Mouse (Mus musculus): ENCODE results near the gene Slc26a10. TPM values are rescaled to one million over a fixed set of nuclear protein-coding genes. Genes with fewer than 3 reads are reported as not detected.

The Slc26a10 gene
- polyA plus RNA-seq, 1 experiment from 2014 or later = 0.94 TPM

- H3K36me3 ChIP-seq (replicated peaks) = peaks cover 15% of the 10 kb centered on the region
- peak overlapping the region; percentile 99 for H3K4me2 ChIP-seq
- peaks cover 35% of the 10 kb centered on the region for H3K4me1 ChIP-seq
- peak overlapping the region; percentile 71 for H3K4me3 ChIP-seq
- H3K27ac ChIP-seq = peak overlapping the region; percentile 74
- no peaks in the 10 kb centered on the region for H3K9me3 ChIP-seq
- peak overlapping the region; percentile 79 for H3K9ac ChIP-seq
- under 1% methylated on average over 37 of the region's 46 CpGs for WGBS
- H3K27me3 ChIP-seq (replicated peaks) = no peaks in the 10 kb centered on the region
- peak; percentile 81 for ATAC-seq (replicated peaks)
Observed at GRCm38 (mm10) chr10:127188465-127189115, 8.1 kb upstream of the Slc26a10 start.

GRCm38 (mm10) chr10:127188079-127188453 lies 7.6 kb upstream of the Slc26a10 start:
- peak overlapping the region; percentile 79 for H3K9ac ChIP-seq
- peak; percentile 31; the same call in 1 of the 2 replicates for ATAC-seq (replicated peaks)
- peaks cover 14% of the 10 kb centered on the region for H3K36me3 ChIP-seq (replicated peaks)
- H3K9me3 ChIP-seq = no peaks in the 10 kb centered on the region
- H3K4me2 ChIP-seq = peak overlapping the region; percentile 99
- peaks cover 39% of the 10 kb centered on the region for H3K4me1 ChIP-seq
- peak overlapping the region; percentile 74 for H3K27ac ChIP-seq
- WGBS = under 1% methylated on average over 19 of the region's 21 CpGs
- peak overlapping the region; percentile 71 for H3K4me3 ChIP-seq
- H3K27me3 ChIP-seq (replicated peaks) = peaks cover 3% of the 10 kb centered on the region; the same call in 1 of the 2 replicates

DNA sequence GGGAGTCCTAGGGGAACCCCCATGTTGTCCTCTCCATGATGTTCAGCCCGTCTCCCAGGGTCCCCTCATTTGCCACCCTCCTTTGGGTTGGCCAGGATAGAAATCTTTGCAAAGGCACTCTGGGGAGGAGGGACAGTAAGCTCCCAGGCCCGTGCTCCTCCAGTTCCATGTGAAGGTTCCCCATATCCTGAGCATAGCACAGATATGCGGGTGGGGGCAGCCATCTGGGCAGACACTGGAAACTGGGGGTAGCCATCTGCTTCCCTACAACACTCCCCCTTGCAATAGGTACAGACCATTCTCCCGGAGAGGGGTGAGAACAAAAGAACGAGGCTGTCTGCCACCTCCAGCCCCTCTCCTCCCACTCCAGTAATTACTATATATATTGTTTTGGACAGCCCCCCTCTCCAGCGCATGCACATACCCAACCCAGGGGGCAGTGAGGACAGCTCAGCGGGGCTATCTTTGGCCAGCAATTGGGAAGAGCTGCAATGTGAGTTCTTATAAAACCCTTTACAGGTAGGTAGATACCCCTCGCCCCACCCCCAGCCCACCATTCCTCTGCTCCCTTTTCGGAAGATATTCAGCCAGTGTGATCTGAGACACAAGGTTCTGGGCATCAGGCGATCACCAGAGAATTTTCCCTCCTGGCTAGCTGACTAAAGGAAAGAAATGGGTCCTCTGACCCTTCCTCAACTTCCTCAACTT lies 7.1 kb upstream of the Slc26a10 start:
- H3K4me2 ChIP-seq = peak overlapping the region; percentile 99
- ATAC-seq (replicated peaks) = no peak
- H3K4me1 ChIP-seq = peaks cover 39% of the 10 kb centered on the region
- peaks cover 5% of the 10 kb centered on the region; the same call in 1 of the 2 replicates for H3K27me3 ChIP-seq (replicated peaks)
- H3K36me3 ChIP-seq (replicated peaks) = peaks cover 9% of the 10 kb centered on the region
- peak overlapping the region; percentile 71 for H3K4me3 ChIP-seq
- no peak overlapping the region for H3K27ac ChIP-seq
- 35% methylated on average over 10 of the region's 10 CpGs for WGBS
- peak overlapping the region; percentile 79; the same call in 1 of the 2 replicates for H3K9ac ChIP-seq
- H3K9me3 ChIP-seq = no peaks in the 10 kb centered on the region

- peaks cover 5% of the 10 kb centered on the region; the same call in 1 of the 2 replicates for H3K27me3 ChIP-seq (replicated peaks)
- no peak overlapping the region for H3K9ac ChIP-seq
- H3K27ac ChIP-seq = no peak overlapping the region
- no peak overlapping the region for H3K4me3 ChIP-seq
- H3K4me2 ChIP-seq = no peak overlapping the region
- 0 out of 2 replicates have a peak, but pooled peaks cover 6% of the 10 kb centered on the region for H3K36me3 ChIP-seq (replicated peaks)
- 83% methylated on average over 1 of the region's 1 CpGs for WGBS
- no peak for ATAC-seq (replicated peaks)
- H3K4me1 ChIP-seq = peaks cover 39% of the 10 kb centered on the region
- no peaks in the 10 kb centered on the region for H3K9me3 ChIP-seq
Observed at GRCm38 (mm10) chr10:127186451-127186850, 6.0 kb upstream of the Slc26a10 start.

GRCm38 (mm10) chr10:127185506-127185905 lies 5.1 kb upstream of the Slc26a10 start:
- Histone ChIP-seq H3K27me3 (replicated peaks) (peaks cover 12% of the 10 kb centered on the region), H3K27ac (no peak overlapping the region), H3K36me3 (replicated peaks) (no peaks in the 10 kb centered on the region), H3K9me3 (no peaks in the 10 kb centered on the region), H3K4me3 (no peak overlapping the region), H3K4me1 (peaks cover 39% of the 10 kb centered on the region), H3K9ac (no peak overlapping the region), H3K4me2 (no peak overlapping the region)
- 86% methylated on average over 15 of the region's 15 CpGs for WGBS
- ATAC-seq (replicated peaks) = no peak

DNA sequence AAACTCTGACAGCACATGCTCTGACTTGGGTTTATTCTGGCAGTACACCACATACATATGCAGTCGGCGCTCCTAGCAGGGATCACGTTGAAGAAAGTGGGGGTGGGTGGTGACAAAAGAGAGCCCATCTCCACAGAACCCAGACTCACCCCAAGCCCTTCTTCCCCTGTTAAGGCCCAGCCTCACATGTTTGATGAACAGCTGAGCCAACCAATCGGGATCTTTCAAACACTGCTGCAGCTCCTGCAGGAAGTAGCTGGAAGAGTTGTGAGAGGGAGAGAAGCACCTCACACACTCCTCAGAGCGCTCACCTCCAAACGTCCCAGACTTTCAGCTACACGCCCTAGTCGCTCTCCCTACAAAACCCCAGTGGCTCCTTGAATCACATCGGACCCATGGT lies 4.7 kb upstream of the Slc26a10 start:
- H3K4me3 ChIP-seq = no peak overlapping the region
- H3K27me3 ChIP-seq (replicated peaks) = peaks cover 16% of the 10 kb centered on the region
- H3K4me2 ChIP-seq = no peak overlapping the region
- no peak overlapping the region for H3K27ac ChIP-seq
- peaks cover 42% of the 10 kb centered on the region for H3K4me1 ChIP-seq
- no peaks in the 10 kb centered on the region for H3K9me3 ChIP-seq
- H3K36me3 ChIP-seq (replicated peaks) = no peaks in the 10 kb centered on the region
- no peak for ATAC-seq (replicated peaks)
- H3K9ac ChIP-seq = no peak overlapping the region
- 71% methylated on average over 9 of the region's 9 CpGs for WGBS

- WGBS = 19% methylated on average over 20 of the region's 20 CpGs
- Histone ChIP-seq H3K9me3 (no peaks in the 10 kb centered on the region), H3K4me2 (peak overlapping the region; percentile 34), H3K36me3 (replicated peaks) (no peaks in the 10 kb centered on the region), H3K27ac (no peak overlapping the region), H3K9ac (no peak overlapping the region), H3K4me3 (no peak overlapping the region), H3K27me3 (replicated peaks) (peaks cover 27% of the 10 kb centered on the region), H3K4me1 (peaks cover 33% of the 10 kb centered on the region)
- ATAC-seq (replicated peaks) = no peak
Observed at GRCm38 (mm10) chr10:127183759-127184158, 3.3 kb upstream of the Slc26a10 start.

- 87% methylated on average over 4 of the region's 4 CpGs for WGBS
- ATAC-seq (replicated peaks) = no peak
- H3K4me1 ChIP-seq = peaks cover 36% of the 10 kb centered on the region
Observed at GRCm38 (mm10) chr10:127182624-127183023, 2.2 kb upstream of the Slc26a10 start.

GRCm38 (mm10) chr10:127181566-127181965 lies 1.1 kb upstream of the Slc26a10 start:
- no peak overlapping the region for H3K9ac ChIP-seq
- no peak overlapping the region for H3K4me2 ChIP-seq
- no peaks in the 10 kb centered on the region for H3K36me3 ChIP-seq (replicated peaks)
- no peak overlapping the region for H3K4me3 ChIP-seq
- no peak for ATAC-seq (replicated peaks)
- no peaks in the 10 kb centered on the region for H3K9me3 ChIP-seq
- 57% methylated on average over 6 of the region's 6 CpGs for WGBS
- peaks cover 44% of the 10 kb centered on the region for H3K27me3 ChIP-seq (replicated peaks)
- no peak overlapping the region for H3K27ac ChIP-seq
- H3K4me1 ChIP-seq = peaks cover 37% of the 10 kb centered on the region

More at GRCm38 (mm10) chr10:127182624-127183023, 2.2 kb upstream of the Slc26a10 start:
- Histone ChIP-seq H3K4me3 (no peak overlapping the region), H3K9me3 (no peaks in the 10 kb centered on the region), H3K36me3 (replicated peaks) (no peaks in the 10 kb centered on the region), H3K9ac (no peak overlapping the region), H3K27ac (no peak overlapping the region), H3K27me3 (replicated peaks) (peaks cover 38% of the 10 kb centered on the region), H3K4me2 (no peak overlapping the region)

DNA sequence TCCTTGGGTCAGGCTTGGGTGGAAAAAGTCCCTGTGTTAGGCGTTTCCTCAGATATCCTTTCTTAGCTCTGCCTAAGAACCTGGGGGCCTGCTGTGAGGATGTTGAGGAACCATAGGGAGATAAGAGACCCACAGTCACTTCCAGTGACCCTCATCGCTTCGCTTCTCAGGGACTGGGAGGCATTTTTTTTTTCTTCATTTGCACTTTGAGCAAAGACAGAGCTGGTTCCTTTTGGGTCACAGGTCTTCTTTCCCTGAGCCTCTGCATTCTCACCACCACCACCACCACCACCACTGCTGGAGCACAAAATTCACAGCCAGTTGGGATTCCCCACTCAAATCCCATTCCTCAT lies 226 bp upstream of the Slc26a10 start:
- WGBS = 29% methylated on average over 3 of the region's 3 CpGs
- H3K27ac ChIP-seq = no peak overlapping the region
- no peaks in the 10 kb centered on the region for H3K9me3 ChIP-seq
- H3K9ac ChIP-seq = no peak overlapping the region
- H3K27me3 ChIP-seq (replicated peaks) = peaks cover 53% of the 10 kb centered on the region
- 0 out of 2 replicates have a peak overlapping the region, but pooled peaks have one; percentile 41 for H3K4me2 ChIP-seq
- peaks cover 37% of the 10 kb centered on the region for H3K4me1 ChIP-seq
- no peak for ATAC-seq (replicated peaks)
- H3K36me3 ChIP-seq (replicated peaks) = no peaks in the 10 kb centered on the region
- no peak overlapping the region for H3K4me3 ChIP-seq

DNA sequence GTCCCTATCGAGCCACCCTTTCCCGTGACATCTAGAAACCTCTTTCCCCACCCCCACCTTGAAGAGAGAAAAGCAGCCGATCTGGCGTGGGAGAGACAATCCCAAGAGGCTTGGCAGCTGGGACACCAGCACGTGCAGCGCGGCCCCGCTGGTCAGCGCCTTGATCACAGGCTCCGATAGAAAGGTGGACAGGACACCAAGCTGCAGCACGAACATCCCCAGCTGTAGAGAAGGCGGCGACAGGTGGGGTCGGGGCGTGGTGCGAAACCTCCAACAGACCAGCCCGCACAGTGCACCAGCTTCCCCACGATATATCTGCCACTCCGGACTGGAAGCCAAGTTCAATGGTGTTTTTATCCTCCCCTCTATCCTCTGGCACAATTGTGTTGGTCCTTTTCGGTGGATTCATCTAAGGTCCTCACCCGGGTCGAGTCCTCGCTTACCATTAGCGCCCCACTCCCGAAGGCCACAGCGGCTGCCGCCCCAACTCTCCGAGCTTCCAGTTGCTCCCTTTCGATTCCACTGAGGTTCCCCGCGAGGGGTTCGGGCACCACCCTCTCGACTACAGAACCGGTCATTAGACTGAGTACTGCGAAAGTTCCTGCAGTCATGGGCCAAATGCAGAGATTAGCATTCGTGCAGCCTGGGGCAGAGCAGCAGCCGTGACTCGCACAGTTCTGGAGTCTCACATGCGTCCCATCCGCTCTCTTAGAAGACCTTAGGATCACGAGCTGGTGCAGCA lies 2.0 kb downstream of the Slc26a10 start:
- Histone ChIP-seq H3K27ac (no peak overlapping the region), H3K4me3 (peak overlapping the region; percentile 22), H3K9ac (0 out of 2 replicates have a peak overlapping the region, but pooled peaks have one; percentile 10), H3K36me3 (replicated peaks) (no peaks in the 10 kb centered on the region), H3K27me3 (replicated peaks) (peaks cover 58% of the 10 kb centered on the region), H3K4me1 (peaks cover 27% of the 10 kb centered on the region), H3K4me2 (peak overlapping the region; percentile 39), H3K9me3 (no peaks in the 10 kb centered on the region)
- WGBS = 3% methylated on average over 41 of the region's 41 CpGs
- 0 out of 2 replicates have a peak, but pooled peaks have one; percentile 18 for ATAC-seq (replicated peaks)

DNA sequence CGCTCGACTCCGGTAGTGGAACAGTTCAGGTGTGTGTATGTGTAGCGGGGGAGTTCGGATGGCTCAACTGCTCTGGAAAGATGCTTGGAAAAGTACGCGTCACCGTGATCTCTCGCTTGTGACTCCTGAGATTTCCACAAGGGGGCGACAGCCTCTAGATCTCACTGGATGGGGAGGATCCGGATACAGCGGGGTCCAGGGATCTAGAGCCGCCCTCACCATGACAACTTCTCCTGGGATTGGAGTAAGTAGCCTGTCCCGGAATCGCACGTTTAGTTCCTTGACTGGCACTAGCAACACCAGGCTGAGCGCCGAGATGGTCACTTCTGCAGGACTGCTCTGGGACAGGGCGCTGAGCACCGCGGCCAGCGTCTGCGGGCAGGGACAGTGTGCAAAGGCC lies 2.7 kb downstream of the Slc26a10 start:
- Histone ChIP-seq H3K27ac (no peak overlapping the region), H3K9me3 (no peaks in the 10 kb centered on the region), H3K4me3 (peak overlapping the region; percentile 22), H3K27me3 (replicated peaks) (peaks cover 61% of the 10 kb centered on the region), H3K4me1 (peaks cover 24% of the 10 kb centered on the region), H3K4me2 (peak overlapping the region; percentile 39), H3K9ac (no peak overlapping the region), H3K36me3 (replicated peaks) (no peaks in the 10 kb centered on the region)
- WGBS = 1% methylated on average over 23 of the region's 23 CpGs
- peak; percentile 51 for ATAC-seq (replicated peaks)

Measured in midbrain, embryonic 15.5 days (tissue).